Comparison of ENCODE assay signal across 9 mouse cellular contexts in the genomic region with DNA sequence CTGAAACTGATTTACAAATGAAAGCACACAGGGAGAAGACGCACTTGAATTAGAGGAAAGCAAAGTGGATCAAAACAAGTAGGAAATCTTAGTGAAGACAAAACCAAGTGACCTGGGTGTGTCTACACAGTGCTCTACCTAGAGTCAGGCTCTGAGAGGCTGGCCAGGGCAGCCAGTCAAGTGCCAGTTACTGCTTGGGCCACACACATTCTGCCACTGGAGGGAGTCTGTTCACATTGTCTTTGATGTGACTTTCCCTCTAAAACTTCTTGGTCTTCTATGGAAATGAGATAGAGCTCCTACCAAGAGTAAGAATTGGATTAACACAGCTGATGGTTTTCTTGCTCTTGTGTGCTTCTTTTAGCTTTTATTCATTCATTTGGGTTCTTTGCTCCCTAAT.
A peak's percentile ranks its signal among the peaks of the same experiment; 100 is the strongest.
DNase-seq lines count a peak whose midpoint lies in the region; ATAC-seq and TF ChIP-seq lines count a peak whose summit lies in the region.
"Had no signal": no experiment of that assay in that cellular context is flagged by ENCODE, and none has a peak within 500 bp of the region (broad histone marks: within the 10 kb centered on the region; RNA-seq: fewer than 3 reads in every experiment).

No protein-coding gene starts in this region.

- no peak for TF ChIP-seq EP300 in liver, postnatal 0 days (IDR thresholded peaks at IDR 0.05; ENCODE audit: low read depth)

- WGBS in liver, postnatal 0 days (ENCODE audit: insufficient replicate concordance): 49% methylated on average over 1 of the region's 1 CpGs

- peak; percentile 15; the same call in 1 of the 2 replicates for TF ChIP-seq CTCF in liver, postnatal 0 days (IDR thresholded peaks at IDR 0.05; ENCODE audit: low read depth)

- no peak overlapping the region for H3K9ac ChIP-seq in liver, postnatal 0 days (replicated peaks)

- no peak overlapping the region for H3K27ac ChIP-seq in liver, postnatal 0 days (ENCODE audit: low read depth)

- H3K36me3 ChIP-seq in liver, postnatal 0 days (replicated peaks; ENCODE audit: insufficient read depth, low read length): no peaks in the 10 kb centered on the region

- intact Hi-C loops in left cerebral cortex, postnatal 25 days (cut with DNase I): loop anchor here (10.0 kb wide), 2 partner anchors 371 to 621 kb away; no protein-coding TSS in a partner anchor

- DNase-seq in adrenal gland, adult (ENCODE audit: inconsistent age in 2 of 2, low spot score in 1 of 2): peak; percentile 15 to 57
- no peak for DNase-seq in adrenal gland, postnatal 4 days (ENCODE audit: low spot score in 2 of 2)
- DNase-seq in liver, postnatal 0 days: no peak
- DNase-seq in liver: no peak
- DNase-seq in embryo, embryonic 10.5 days (ENCODE audit: low spot score): peak; percentile 49
- DNase-seq in left cerebral cortex, postnatal 25 days (ENCODE audit: low spot score in 2 of 2): peak; percentile 36 to 49
- DNase-seq in thymus, postnatal 36 days: no peak
- DNase-seq in urinary bladder, postnatal 25 days (ENCODE audit: low spot score): no peak

- no peak overlapping the region for H3K4me3 ChIP-seq in liver, postnatal 0 days (ENCODE audit: low read depth, low read length)
- H3K4me3 ChIP-seq: myocyte had no signal

- peaks cover 12% of the 10 kb centered on the region for H3K27me3 ChIP-seq in liver, postnatal 0 days (ENCODE audit: insufficient read depth, low read length)

- H3K4me2 ChIP-seq in liver, postnatal 0 days (ENCODE audit: low read depth, low read length): no peak overlapping the region

- ATAC-seq in liver, postnatal 0 days: no peak

- no peaks in the 10 kb centered on the region for H3K9me3 ChIP-seq in liver, postnatal 0 days (ENCODE audit: low read length)

- peaks cover 3% of the 10 kb centered on the region for H3K4me1 ChIP-seq in liver, postnatal 0 days (ENCODE audit: insufficient read depth)

Comparison
In these comparisons a context has a peak if more than half of its experiments do, and no peak if none do; other contexts are left out.
1. DNase-seq: peak in adrenal gland, adult (2 of 2), embryo, embryonic 10.5 days (single experiment) and left cerebral cortex, postnatal 25 days (2 of 2); none in adrenal gland, postnatal 4 days (0 of 2), liver, postnatal 0 days (single experiment), liver (single experiment), thymus, postnatal 36 days (0 of 2) and urinary bladder, postnatal 25 days (single experiment).